Mouse (Mus musculus) cerebellum, adult 2 months (tissue): ENCODE data around the gene Eya3.
A peak's percentile ranks its signal among the peaks of the same experiment; 100 is the strongest.

Experiments used
- CTCF ChIP-seq: fragments of 200-500 bp; IDR thresholded peaks from 2 replicates; pipeline ENCODE4 v1.5.1; 2011; ENCODE audit warnings: low read depth, mild to moderate bottlenecking, control low read depth, low read length, moderate library complexity, borderline replicate concordance; ENCODE audit not compliant: insufficient read depth
- POLR2A ChIP-seq: fragments of 200-500 bp; IDR thresholded peaks from 2 replicates; pipeline ENCODE4 v1.6.1; 2011; ENCODE audit warnings: low read length, control low read depth, borderline replicate concordance; ENCODE audit not compliant: insufficient read depth

DNA sequence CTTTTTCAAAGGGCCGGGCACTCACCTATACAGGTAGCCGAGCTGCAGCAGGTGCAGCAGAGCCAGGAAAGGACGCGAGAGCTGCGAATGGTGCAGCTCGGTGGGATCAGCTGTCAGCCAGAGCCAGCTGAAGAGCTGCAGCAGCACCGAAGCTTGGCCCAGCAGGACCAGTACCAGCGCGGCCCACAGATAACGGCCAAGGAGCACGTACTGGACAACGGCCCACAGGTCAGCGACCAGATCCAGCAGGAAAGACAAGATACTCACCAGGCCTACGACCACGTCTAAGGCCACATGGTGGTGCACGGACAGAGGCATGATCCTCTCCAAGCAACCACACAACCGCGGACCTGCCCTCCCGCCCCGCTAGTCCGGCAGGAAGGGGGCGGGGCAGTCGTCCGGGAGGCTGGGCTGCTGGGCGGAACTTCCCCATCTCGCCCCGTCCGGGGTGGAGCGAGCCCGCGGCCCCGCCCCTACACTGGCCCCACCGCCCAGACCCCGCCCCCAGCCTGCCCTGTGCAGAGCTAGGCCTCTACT lies 93.4 kb downstream of the Eya3 start, which contains the start of gene Xkr8:
- peak; percentile 53 for TF ChIP-seq POLR2A
- TF ChIP-seq CTCF = no peak
